Mouse (Mus musculus) kidney, postnatal 25 days (tissue): ENCODE data around the gene Toe1.
A peak's percentile ranks its signal among the peaks of the same experiment; 100 is the strongest.

Source experiments
- DNase-seq, 2 experiments: peaks; one replicate each; pipeline ENCODE4 v3.0.0; 2021; ENCODE audit warnings: mixed read lengths in 2 of 2

The Toe1 gene

DNA sequence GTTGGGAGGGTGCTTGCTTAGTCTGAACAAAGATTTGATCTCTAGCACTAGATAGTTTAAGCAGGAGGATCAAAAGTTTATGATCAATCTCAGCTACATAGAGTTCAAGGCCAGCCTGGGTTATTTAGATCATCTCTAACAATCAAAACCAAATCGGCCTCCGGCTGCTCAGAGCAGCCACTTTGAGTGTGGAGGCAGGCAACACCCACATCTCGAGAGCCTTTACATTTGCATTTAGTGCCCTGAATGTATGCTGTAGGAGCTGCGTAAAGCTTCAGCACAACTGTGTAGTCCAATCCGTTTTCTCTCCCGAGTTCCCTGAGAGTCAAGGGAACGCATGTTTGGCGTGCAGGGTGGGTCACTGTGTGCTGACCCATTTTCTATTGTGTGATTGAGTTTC, 15.0 kb downstream of the Toe1 start:
- DNase-seq, result no peak

DNA sequence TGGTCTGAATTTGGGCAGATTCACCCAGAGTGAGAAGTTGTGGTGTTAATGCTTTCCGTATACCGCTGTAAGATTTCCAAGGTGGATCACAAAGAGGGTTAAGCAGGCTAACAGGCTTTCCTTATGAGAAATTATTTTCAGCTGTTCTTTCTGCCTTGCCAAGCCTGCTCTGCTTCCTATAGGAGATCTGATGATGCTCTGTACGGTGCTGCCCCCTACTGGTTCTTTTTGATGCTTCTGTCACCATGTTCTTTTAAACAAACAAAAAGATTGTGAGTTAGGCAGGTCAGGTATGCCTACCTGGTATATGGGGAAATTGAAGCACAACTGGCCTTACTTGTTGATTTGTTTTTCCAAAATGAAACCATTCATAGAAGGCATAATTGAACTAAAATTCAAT, 18.5 kb downstream of the Toe1 start:
- DNase-seq, result peak; percentile 80 to 95

DNA sequence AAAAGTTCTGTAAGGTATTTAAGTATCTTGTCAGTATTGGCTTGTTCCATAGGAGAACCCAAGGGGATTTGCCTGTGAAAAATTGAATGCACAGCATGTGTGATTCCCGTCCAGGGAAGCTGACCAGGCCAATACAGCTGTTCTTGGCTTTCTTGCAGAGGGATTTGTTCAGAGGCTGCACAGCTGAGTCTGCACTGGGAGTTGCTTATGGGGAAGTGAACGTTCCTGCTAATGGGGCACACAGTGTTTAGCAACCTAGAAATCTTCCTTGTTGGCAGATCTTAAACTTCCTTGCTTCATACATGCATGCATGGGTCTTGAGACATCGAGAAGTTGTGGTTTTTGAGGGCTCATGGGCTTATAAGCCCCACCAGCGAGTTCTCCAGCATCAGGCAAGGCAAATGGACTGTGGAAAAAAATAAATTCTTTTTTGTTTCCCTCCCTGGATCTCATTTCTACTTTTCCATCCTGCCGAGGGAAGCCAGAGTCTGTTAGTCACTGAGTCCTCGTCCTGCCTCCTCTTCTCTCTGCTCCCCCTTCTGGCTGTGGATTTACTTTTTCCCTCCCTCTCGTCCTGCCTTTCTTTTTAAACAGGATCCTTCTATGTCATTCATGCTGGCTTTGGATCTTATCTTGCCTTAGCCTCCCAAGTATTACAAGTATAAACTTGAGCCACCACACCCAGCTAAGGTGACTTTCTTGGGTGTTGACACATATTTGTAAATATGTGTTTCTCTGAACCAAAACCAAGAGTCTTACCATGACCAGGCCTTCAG, 19.3 kb downstream of the Toe1 start:
- no peak for DNase-seq

DNA sequence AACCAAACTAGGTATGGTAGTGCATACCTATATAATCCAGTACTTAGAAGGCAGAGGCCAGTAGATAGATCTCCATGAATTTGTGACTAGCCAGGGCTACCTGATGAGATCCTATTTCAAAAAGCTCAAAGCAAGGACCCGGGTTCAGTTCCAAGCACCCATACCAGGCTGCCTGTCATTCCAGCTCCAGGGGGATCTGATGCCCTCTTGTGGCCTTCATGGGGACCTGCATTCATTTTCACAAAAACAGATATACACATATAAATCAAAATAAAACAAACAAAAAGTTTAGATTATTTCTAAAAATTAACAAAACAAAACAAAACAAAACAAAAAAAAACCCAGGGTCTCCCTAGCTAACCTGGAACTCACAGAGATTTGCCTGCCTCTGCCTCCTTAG, 20.9 kb downstream of the Toe1 start:
- DNase-seq, result no peak

DNA sequence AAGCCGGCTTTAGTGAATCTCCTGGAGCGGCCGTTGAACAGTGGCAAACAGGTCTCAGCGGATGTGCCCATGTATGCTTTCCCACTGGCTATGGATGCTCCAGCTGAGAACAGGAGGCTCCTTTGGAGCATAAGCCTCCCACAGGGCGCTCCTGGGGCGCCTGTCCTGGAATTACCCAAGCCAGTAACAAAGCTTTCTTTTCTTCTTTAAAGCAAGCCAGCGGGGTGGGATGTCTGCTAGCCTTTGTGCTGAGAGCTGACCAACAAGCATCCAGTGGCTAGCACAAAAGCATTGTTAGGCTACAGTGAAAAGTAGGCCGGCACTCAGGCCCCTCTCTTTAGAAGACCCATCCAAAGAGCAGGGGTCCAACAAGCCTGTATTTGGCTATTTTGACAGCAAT, 25.3 kb downstream of the Toe1 start:
- no peak for DNase-seq

DNA sequence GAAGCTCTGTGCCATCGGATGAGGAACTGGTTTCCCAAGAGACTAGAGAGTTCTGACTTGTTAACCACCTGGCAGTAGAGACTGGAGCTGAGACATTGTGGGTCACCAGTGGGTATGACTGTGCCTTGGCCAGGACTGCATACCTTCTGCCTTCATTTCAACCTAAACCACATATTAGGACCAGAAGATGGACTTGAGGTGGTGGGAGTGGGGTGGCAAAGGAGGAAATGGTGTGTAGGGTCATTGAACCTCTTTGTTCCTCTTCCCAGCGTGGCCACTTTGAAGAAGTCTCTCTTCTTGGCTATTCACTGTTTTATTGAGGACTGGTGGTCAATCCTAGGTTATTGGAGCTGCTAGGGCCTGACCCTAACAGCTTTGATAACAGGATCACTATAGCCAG, 26.1 kb downstream of the Toe1 start:
- DNase-seq, result no peak

DNA sequence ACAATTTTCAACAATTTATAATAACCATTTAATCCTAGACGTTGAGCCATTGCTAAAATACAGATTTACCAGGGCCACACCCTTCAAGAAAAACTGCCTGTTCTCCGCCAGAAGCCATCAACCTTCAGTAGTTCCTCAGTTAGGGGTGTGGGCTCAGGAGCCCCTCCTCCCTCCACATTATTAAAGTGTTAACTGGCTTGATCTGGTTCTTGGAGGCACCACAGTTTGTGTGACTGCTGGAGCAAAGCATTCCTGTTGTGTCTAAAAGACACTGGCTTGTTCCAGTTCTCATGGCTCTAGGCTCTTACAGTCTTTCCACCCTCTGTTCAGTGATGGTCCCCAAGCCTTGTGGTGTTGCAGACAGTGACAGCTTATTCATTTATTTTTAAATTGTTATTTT, 26.9 kb downstream of the Toe1 start:
- no peak for DNase-seq

DNA sequence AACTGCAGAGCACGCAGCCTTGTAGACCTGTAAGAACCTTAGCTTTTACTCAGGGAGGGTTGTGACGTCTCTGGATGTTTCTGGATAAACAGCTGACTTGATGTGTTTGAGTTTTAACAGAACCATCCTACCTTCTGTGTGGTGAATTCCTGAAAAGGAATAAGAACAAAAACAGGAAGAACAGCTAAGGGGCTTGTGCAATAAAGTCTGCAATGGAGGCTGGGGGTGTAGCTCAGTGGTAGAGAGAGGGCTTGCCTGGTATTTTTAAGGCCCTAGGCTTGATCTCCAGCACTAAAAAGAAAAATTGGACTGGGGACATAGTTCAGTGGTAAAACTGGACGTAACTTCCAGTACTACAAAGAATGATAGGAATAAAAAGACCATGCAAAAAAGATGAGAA, 30.4 kb downstream of the Toe1 start:
- DNase-seq, result no peak

DNA sequence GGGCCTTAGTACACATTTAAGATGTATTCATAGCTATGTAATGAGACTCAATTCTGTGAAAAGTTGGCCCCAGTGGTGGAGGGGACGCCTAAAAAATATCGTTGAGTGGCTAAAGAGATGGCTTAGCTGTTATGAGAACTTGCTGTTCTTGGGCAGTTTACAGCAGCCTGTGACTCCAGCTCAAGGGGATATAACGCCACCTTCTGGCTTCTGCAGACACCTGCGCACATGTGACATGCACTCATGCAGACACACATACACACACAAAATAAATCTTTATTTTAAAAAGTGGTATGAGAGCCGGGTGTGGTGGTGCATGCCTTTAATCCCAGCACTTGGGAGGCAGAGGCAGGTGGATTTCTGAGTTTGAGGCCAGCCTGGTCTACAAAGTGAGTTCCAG, 31.0 kb downstream of the Toe1 start:
- DNase-seq, result no peak

DNA sequence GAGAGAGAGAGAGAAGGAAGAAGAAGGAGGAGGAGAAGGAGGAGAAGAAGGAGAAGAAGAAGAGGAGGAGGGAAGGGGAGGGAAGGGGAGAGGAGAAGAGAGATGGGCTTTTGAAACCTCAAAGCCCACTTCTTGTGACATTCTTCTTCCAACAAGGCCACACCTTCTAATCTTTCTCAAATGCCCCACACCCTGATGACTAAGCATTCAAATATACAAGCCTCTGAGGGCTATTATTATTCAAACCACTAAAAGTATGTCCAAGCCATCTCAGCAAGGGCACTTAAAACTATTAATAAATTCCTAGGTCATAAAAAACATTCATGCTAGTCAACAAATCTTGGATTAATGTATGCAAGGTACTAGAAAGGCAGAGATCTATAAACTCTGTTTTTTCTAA, 38.4 kb downstream of the Toe1 start:
- no peak for DNase-seq

DNA sequence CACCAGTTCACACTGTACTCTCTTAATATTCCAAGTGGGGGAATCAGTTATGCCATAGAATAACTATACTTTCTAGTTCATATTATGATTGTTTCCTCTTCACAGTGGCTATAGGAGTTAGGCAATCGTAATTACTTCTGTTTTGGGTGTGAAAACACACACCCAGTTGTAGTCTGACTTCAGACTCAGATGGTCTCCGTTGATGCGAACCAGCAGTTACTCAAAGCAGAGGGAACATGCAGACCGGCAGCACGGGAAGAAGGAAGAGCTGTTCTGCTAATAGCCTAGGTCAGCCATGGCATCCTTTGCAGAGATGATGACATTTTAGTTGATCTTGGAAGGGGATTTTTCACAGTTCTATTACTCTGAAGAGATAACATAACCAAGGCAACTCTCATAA, 38.9 kb downstream of the Toe1 start:
- no peak for DNase-seq

DNA sequence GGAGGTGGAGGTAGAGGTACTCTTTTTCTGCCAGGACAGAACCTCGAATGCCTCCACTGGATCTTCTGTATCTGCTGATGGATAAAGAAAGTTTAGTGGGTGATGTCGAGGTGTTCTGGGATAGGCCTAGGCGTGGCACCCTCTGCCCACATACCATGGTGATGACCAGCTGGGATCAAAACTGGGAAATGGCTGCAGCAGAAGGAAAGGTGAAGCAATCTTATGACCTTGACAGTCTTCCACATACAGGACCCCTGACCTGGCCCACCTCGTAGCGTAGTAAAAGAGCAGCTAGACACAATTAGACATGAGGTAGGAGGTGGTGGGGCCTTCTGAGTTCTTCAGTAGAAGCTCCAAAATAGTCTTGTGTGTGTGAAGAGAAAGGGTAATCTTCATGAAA, 43.4 kb downstream of the Toe1 start:
- DNase-seq, result no peak

DNA sequence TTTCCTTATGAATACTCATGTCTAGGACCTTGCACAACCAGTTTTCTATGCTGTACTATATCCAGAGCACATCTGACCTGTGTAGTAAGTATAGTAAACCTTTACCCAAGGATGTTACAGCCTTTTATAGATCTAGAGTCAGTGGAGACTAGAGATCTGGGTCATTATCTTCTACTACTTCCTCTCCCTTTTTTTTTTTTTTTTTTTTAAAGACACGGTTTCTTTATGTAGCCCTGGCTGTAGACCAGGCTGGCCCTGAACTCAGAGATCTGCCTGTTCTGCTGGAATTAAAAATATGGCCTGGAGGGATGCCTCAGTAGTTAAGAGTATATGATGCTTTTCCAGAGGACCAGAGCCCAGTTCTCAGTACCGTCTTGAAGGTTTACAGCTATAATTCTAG, 45.5 kb downstream of the Toe1 start:
- no peak for DNase-seq

DNA sequence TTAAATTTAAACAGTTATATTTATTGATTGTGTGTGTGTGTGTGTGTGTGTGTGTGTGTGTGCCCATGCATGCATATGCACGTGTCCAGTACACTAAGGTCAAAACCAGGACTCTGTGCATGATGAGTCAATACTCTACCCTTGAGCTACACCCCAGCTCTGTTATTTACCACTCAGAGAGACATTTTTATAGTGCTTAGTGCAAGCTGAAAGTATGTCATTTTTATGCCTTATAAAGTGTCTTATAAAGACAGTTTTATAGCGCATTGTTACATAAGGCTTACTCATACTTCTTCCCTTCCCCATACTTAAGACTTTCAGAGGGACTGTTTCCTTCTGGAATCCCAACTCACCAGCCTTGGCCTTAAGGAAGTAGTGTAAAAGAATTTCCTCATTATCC, 57.7 kb downstream of the Toe1 start:
- DNase-seq, result no peak
